Mouse (Mus musculus): ENCODE measurements around the gene Zfp335.

- TF ChIP-seq CTCF (IDR thresholded peaks at IDR 0.05; ENCODE audit: low read depth) (no peak), EP300 (IDR thresholded peaks at IDR 0.05; ENCODE audit: low read depth) (no peak)
Measured at GRCm38 (mm10) chr2:164916820-164917219, 5.3 kb upstream of the Zfp335 start.

Data from liver, embryonic 14.5 days (tissue).